Mouse (Mus musculus) cerebellum, postnatal 14 days (tissue): ENCODE measurements at regions not wholly inside any gene's neighbourhood (a gene's known extent, or its start where the extent isn't known, plus 50 kb on each side); places are given as distances from the start of the nearest gene placed in this dataset.

Experiments
- DNase-seq, 2 experiments: peaks; one replicate each; pipeline ENCODE4 v3.0.0; 2021; ENCODE audit warnings: mixed read lengths in 2 of 2

DNA sequence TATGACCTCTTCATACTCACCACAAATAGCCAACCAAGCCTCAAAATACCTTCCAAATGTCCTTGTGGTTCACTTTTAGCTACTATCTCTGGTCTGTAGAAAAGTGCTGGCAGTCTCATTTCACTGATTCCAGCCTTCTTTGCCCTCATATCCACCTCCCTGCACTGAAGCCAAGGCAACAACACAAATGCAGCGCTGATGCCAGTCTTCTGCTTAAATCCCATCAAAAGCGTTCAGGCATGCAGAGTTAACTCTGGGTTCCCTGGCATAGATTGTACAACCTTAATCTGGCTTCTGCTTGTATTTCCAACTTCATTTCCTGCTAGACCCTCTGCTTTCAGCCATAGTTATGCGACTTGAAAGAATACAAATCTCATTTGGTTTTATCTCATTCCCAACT is 362.9 kb upstream of the Fam49a start:
- DNase-seq: peak; percentile 59 to 64

DNA sequence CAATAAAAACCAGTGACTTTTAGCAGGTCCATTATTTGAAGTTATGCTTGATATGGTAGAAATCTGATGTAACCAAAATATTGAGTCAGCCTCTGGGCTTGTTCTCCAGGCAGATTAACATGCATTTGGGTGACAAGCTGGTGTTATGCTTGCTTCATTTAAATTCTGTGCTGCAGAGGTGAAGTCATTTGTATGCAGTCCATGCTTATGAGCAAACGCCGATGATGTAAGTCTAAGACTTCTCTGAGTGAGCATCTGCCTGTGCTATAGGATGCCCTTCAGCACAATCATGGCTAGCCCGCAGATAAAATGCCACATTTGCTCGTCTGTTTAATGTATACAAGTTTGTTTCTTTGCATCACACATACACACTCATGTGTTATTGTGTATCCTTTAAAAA is 355.4 kb upstream of the Fam49a start:
- DNase-seq: no peak
